Mouse (Mus musculus): ENCODE data around the gene Zbtb2. TPM values are rescaled to one million over a fixed set of nuclear protein-coding genes. Genes with fewer than 3 reads are reported as not detected.

Zbtb2 gene
- total and polyA plus RNA-seq, 3 experiments, result 6.3 to 13.7 (median 8.3) TPM

DNA sequence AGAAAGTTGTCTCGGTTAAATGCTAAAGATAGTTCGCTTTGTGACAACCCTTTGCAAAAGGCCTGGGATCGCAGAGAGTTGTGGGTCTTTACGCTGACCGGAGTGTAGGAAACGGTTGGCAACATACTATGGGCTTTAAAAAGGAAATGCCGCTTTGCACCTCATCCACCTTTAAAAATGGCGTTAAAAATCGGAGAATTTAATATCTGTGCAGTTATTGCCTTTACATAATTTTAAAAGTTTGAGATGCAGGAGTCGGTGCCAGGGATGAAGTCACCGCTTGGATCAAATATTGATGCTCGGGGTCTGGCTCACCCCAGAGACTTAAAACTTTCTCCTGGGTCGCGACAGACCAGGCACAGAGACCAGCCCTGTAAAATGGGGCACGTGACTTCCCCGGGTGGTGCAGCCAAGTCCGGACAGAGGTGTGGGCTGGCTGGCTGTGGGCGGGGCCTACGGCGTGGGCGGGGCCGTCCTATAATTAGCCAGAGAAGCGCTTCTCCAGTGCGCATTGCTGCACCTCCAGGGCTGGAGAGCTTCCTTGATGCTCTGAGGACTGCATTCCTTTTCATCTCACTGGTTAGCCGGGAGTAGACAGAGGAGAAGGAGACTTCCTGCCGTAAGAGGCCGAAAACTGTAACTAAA, 53.7 kb downstream of the Zbtb2 start:
- peak; percentile 93 for DNase-seq

DNA sequence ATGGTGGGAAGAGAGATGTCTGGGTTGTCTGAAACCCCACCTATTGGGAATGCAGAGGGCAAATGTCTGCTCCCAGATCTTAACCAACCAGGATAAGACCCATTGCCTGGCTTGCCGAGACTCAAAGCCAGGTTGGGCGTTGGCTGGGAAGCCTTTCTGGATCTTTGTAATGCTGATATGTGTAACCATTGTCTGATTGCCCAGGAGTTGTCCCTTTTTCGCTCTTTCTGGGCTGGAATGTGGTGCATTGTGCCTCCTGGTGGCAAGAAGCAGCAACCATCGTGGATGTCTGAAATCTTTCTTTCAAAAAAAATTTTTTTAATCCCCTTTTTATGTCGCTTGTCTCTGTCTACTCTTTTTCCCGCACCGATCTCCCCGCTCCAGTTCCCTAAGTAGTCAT, 54.6 kb downstream of the Zbtb2 start:
- peak; percentile 62 for DNase-seq

DNA sequence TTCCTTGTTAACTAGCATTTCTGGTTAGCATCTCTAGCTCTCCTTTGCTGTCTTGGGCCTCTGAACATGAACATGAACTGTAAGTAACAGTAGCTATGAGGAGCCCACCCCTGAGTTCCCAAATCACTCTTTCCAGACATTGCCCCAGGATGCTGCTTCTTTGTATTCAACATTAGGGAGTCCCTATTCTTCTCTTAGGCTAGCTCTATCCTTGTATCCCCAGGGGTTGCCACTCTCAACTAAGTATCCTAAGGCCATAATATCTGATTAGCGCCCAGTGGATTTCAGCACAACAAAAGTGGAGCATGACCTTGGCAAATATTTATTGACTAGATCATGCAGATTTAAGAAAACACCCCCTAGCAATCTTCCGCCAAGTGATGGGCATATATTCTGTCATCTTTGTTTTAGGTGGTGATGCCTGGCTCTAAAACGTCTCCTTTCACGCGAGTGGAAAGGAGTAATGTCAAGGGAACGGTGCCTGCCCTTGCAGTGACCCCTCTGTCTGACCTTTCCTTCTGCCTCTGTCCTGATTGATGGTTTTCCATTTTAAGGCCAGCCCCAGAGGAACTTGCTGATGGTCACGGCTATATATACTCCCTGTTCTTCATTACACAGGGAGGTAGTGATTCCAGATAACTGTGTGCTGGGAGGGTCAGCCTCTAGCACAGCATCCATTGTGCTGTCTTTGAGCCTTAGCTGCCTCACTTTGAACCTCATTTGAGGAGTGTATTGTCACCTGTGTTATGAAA, 55.5 kb downstream of the Zbtb2 start:
- no peak for DNase-seq

DNA sequence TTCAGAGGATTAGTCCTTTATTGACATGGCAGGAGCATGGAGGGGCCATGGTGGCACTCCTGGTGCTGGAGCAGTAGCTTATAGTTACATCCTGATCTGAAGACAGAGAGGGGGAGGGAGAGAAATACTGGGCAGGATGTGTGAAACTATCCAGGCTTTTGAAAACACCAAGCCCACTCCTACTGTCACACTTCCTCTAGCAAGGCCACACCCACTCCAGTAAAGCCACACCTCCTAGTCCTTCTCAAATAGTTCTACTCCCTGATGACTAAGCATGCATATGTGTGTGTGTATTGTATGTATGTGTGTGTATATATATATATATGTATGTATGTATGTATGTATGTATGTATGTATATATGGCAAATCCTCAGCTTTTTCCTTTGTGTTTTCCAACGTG, 60.2 kb downstream of the Zbtb2 start:
- no peak for DNase-seq

DNA sequence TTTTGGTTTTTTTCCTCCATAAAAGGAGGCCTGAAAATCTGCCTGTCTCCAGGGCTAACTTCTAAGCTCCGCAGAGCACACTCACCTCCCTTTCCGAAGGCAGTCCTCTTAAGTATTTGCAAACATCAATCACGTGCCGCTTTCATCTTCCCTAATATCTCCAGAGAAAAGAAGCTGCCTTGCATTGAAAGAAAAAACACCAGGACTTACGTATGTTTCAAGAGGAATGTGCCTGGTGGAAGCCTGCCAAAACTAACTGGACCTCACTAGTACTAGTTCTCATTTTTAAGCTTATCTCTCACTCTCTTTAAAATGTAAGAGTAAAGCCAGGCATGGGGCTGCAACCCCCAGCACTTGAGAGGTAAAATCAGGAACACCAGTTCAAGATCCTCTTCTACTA, 62.3 kb downstream of the Zbtb2 start:
- DNase-seq, result peak; percentile 27

DNA sequence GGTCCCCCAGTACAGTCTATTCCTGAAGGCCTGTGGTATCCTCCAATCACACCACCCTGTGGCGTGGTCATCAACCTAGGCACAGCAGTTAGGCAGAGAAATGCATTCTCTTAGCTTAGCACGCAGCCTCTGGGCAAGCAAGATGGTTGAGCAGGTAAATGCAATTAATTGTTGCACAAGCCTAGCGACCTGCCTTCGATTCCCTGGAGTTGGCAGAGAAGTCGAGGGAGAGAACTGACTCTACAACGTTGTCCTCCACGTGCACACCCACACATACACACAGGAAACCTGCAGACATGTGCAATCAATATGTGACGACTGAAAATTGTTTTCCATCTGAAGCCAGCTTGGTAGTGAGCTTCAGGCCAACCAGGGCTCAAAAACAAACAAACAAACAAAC, 64.0 kb downstream of the Zbtb2 start:
- no peak for DNase-seq

Other genes with a start within 250 kb of the Zbtb2 start
- 10 to 100 TPM; 17.1 to 21.8 TPM for gene Akap12, start 121.7 kb downstream of the Zbtb2 start, total RNA-seq (2021)
- 1.6 and 1.9 TPM in 2 replicates for gene Akap12, start 121.7 kb downstream of the Zbtb2 start, polyA plus RNA-seq (2012; rRNA removed)
- 10 to 100 TPM; 42.8 to 54.3 TPM for gene Rmnd1, start 44.3 kb upstream of the Zbtb2 start, total RNA-seq (2021)
- 25.2 and 39.5 TPM in 2 replicates for gene Rmnd1, start 44.3 kb upstream of the Zbtb2 start, polyA plus RNA-seq (2012; rRNA removed)
- gene Armt1, start 44.4 kb upstream of the Zbtb2 start, total RNA-seq (2021), result 10 to 100 TPM; 12.6 to 16.1 TPM
- gene Armt1, start 44.4 kb upstream of the Zbtb2 start, polyA plus RNA-seq (2012; rRNA removed), result 2.3 and 4.8 TPM in 2 replicates
- gene Ccdc170, start 94.4 kb upstream of the Zbtb2 start, total RNA-seq (2021), result 1 to 10 TPM in 1 of 2 experiments, under 1 TPM in 1; 0.40 to 1.1 TPM
- gene Ccdc170, start 94.4 kb upstream of the Zbtb2 start, polyA plus RNA-seq (2012; rRNA removed), result 0.10 and 0.12 TPM in 2 replicates
- gene Esr1, start 223.5 kb upstream of the Zbtb2 start, total RNA-seq (2021), result 10 to 100 TPM; 17.3 to 31.9 TPM
- gene Esr1, start 223.5 kb upstream of the Zbtb2 start, polyA plus RNA-seq (2012; rRNA removed), result 15.3 and 22.1 TPM in 2 replicates